Mouse (Mus musculus) skeletal muscle tissue, adult 2 months (tissue): Measurements from ENCODE around the gene Nectin3.

Source experiments
- DNase-seq: peaks from one replicate; pipeline ENCODE4 v3.0.0-alpha.2; 2012; ENCODE audit warnings: low read depth, low spot score

Nectin3 gene

GRCm38 (mm10) chr16:46498421-46498789 lies at the start of gene Nectin3:
Gene Nectin3, minus strand, starts transcription at chr16:46498525.
- no peak for DNase-seq

DNA sequence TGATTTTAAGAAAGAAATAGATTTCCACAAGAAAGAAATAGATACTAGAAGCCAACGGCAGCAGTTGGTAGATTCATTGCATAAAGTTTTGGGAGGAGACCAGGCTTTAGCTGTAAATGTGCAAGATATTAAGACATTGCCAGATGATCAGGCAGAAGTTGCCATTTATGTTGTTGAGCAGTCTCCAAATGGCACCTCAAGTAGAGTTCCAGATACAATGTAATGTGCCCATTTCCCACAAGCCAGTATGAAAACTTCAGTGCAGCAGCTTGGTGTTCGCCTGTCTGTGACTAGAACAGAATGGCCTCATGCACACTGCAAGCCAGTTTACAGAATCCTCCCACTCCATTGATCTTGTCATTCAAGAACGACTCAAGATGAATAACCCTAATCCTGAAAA lies 39.8 kb upstream of the Nectin3 start:
- DNase-seq: no peak

GRCm38 (mm10) chr16:46532465-46533254 lies 34.3 kb upstream of the Nectin3 start:
- no peak for DNase-seq

DNA sequence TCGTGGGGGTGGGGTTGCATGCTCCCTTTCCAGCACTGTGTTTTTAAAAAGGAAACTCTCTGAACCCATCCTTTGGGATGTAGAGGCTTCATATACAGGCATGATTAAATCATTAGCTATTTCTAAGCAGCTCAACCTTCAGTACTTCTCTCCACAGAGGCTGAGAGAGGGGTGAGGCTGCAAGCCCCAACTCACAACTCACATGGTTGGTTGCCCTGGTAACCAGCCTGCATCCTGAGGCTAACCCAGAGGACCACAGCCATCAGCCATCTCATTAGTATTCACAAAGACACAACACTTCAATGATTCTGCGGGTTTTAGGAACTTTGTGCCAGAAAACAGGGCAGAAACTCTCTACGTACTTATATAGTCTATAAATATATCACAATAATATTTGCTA lies 32.7 kb upstream of the Nectin3 start:
- no peak for DNase-seq

GRCm38 (mm10) chr16:46520885-46521417 lies 22.6 kb upstream of the Nectin3 start:
- no peak for DNase-seq

- no peak for DNase-seq
Observed at GRCm38 (mm10) chr16:46519606-46520005, 21.3 kb upstream of the Nectin3 start.

DNA sequence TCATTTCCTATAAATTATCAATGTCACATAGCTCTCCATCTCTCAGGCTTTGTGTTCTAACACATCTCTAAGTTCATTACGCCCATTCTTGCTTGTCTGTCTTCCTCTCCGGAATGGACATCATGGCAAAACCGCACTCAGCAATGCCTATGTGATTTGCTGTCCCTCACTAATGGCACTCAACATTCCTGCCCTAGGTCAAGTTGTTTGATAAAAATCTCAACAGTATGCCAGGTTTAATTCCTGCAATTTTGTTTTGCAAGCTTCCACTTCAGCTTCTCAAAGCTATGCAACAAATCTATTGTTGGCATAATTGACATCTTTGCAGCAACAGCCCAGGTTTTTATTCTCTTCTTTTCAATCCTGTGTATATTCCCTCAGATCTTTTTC lies 9.6 kb upstream of the Nectin3 start:
- no peak for DNase-seq

- no peak for DNase-seq
Observed at GRCm38 (mm10) chr16:46507260-46507943, 9.1 kb upstream of the Nectin3 start.

- DNase-seq: no peak
Observed at GRCm38 (mm10) chr16:46504006-46504405, 5.7 kb upstream of the Nectin3 start.

DNA sequence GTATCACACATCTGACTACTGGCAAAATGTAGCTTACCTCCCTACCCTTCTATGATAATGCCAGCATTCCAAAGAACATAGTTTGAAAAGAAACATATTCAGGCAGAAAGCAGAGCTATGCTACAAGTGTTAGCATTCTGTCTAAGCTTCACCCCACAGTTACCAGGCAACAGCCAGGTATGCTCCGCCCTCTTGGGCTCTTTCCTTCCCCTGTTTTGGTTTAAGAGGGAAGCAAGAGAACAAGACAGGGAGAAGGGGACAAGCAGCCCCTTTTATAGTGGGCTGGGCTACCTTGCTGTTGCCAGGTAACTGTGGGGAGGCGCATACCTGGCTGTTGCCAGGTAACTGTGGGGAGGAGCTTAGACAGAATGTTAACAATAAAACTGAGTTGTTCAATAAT lies 4.0 kb upstream of the Nectin3 start:
- DNase-seq: no peak

DNA sequence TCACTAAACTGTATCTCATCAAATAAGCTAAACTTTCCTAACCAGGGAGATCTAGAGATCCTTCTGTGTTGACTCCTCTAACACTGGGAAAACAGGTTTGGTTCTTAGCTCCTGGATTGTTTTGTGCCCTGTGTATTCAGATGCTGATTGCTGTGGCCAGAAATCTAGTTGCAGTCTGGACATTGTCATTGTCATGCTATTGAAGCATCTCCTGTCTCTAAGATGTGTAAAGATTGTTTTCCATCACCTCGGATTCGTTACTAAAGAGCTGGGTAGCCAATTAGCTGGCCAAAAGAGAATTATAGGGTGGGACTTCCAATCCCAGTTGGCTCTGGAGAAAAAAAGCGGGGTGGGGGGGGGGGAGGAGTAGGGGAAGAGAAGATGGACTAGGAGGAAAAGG lies 2.4 kb upstream of the Nectin3 start:
- no peak for DNase-seq

GRCm38 (mm10) chr16:46497686-46498420 lies 472 bp downstream of the Nectin3 start:
- DNase-seq: no peak

DNA sequence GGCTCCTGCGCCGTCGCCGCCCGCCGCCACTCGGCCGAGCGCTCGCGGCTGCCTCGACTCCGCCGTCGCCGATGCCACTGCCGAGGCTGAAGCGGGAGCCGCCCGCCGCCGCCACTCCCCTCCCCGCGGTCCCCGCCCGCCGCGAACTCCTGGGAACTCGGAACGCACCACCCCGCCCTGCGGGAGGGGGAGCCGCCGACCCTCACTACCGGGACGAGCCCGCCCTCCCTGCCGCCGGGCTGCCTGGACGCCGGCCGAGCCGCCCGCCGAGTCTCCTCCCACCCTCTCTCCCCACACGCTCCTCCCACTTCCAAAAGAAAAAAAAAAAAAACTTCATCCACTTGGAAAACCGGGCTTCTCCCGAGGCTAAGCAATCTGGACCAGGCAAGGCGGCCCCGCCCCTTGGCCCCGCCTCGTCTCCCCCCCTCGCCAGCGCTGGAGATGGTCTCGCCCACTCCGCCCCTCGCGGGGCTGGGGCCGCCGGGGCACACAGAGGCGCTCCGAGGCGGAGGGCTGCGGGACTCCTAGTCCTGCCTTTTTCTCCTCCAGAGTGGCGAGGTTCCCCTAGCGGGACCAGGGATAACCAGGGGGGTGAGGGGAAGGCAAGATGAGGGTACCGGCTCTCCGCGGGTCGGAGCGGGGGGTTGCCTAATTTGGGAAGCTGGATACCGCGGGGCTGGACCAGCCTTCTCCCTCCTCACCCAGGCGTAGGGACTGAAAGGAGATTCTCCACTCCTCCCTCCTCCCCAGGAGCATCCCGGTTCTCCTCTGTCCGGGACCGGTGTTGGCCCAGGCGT lies 1.2 kb downstream of the Nectin3 start:
- peak; percentile 84 for DNase-seq

- peak; percentile 41 for DNase-seq
Observed at GRCm38 (mm10) chr16:46496031-46496868, 2.1 kb downstream of the Nectin3 start.

GRCm38 (mm10) chr16:46495201-46495600 lies 3.1 kb downstream of the Nectin3 start:
- DNase-seq: no peak

DNA sequence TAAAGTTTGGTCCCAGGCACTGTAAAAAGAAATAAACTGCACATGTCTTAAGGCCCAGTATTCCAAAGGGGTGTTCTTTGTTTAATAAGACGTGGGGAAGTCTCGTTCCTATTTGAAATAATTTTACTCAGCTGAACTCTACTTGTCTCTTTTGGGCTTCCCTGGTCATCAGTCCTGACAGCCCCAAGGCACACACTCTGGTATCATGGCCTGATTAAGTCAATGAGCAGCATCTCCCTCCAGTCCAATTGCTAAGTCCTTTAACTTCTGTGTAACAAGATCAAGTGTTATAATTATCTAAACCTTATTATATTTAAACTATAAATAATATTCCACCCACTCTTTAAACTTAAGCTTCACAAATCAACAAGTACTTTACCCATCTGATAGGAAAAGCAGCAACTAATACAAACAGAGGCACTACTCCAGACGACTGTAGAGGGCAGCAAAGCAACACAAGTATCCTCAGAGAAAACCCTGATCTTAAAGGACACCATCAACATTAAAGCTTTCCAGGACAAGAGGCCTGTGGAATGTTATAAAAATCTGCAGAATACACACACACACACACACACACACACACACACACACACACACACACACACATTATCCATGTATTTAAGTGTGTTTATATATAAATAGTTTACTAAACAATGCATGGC lies 10.8 kb downstream of the Nectin3 start:
- DNase-seq: peak; percentile 23

DNA sequence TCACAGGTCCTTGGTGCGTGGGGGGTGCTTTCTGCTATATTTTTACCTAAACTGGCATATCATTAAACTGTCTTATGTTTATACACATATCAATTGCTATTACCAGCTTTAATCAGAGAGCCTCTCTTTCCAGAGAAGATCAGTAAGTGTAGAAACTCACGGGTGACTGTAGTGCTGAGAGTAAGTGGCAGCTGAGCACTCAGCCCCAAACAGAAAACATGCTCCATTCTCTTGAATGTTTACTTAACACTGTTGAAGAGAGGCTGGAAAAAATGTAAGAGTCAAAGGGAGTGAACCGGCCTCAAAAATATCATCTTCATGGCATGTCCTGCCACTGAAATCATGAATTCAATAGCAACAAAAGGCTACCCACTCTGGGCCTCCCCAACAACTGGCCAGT lies 21.0 kb downstream of the Nectin3 start:
- no peak for DNase-seq

DNA sequence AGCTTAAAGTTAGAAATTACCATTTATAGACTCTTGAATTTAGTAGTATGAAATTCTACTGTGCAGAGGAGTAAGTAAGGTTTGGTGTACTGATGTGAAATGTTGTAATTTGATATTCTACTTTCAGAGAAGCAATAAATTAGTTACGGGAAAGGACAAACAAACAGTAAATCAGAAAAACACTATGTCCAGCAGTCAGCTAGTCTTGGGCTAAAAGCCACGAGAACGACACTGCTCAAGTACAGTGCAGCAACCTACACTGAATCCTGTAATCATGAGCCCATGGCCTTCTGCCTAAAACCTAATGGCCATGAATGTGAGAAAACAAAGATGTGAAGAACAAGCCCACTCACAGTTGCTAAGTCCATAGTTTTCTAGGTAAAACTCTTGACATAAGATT lies 46.9 kb downstream of the Nectin3 start:
- no peak for DNase-seq

DNA sequence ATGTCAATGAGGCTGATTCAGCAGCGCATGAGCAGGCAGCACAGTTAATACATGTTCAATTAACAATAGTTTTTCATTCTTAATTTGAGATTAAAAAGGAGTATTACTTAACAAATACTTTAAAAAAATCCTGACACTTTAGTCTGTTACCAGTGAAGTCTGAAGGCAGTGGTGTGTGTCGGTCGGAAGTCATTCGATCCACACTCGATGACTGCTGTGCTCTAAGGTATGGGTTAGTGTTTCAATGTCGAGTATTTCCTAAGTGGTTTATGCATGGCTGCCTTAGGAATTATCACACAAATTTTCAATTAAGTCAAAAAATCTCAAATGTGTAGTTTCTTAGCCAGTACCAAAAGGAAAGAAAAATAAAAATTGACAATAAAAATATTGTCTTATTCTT lies 49.3 kb downstream of the Nectin3 start:
- DNase-seq: no peak

DNA sequence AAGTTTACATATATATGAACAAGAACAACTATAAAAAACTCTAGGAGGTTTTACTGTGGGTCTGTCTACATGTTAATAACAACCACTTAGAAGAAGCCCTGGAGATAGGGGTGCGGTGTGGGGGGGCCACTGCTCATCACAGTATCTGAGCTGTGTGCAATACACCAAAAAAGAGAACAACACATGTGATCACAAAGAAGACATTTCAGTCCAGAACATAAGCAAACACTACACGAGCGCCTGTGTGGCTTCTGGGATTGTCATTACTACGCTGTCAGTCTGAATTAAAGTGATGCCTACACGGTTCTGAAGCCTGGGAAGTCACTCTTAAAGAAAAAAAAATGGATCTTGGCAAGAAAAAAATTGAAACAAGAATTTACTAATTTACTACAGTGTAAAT lies 67.0 kb downstream of the Nectin3 start:
- no peak for DNase-seq
